Mouse (Mus musculus) ovary, postnatal 36 days (tissue): ENCODE data around the gene Arhgef40.

Experiments used
- DNase-seq: peaks from one replicate; pipeline ENCODE4 v3.0.0; 2022; ENCODE audit warnings: low spot score, mixed read lengths

The Arhgef40 gene

GRCm38 (mm10) chr14:52003981-52004495, 19.5 kb downstream of the Arhgef40 start:
- DNase-seq: no peak

- no peak for DNase-seq
These were observed 20.6 kb downstream of the Arhgef40 start for GRCm38 (mm10) chr14:52005141-52005540.

GRCm38 (mm10) chr14:52005616-52006015, 21.1 kb downstream of the Arhgef40 start:
- no peak for DNase-seq

GRCm38 (mm10) chr14:52006241-52006640, 21.7 kb downstream of the Arhgef40 start:
- no peak for DNase-seq

- no peak for DNase-seq
These were observed 22.3 kb downstream of the Arhgef40 start for GRCm38 (mm10) chr14:52006771-52007170.

GRCm38 (mm10) chr14:52008321-52009203, 24.0 kb downstream of the Arhgef40 start:
- DNase-seq: peak; percentile 89

GRCm38 (mm10) chr14:52009361-52009760, 24.8 kb downstream of the Arhgef40 start:
- no peak for DNase-seq

- no peak for DNase-seq
These were observed 25.3 kb downstream of the Arhgef40 start for GRCm38 (mm10) chr14:52009841-52010240.

GRCm38 (mm10) chr14:52010446-52011111, 26.1 kb downstream of the Arhgef40 start:
- DNase-seq: no peak

- no peak for DNase-seq
These were observed 27.2 kb downstream of the Arhgef40 start for GRCm38 (mm10) chr14:52011683-52012082.

- DNase-seq: no peak
These were observed 27.6 kb downstream of the Arhgef40 start for GRCm38 (mm10) chr14:52012085-52012484.

GRCm38 (mm10) chr14:52012553-52012952, 28.0 kb downstream of the Arhgef40 start:
- no peak for DNase-seq

- DNase-seq: no peak
These were observed 28.6 kb downstream of the Arhgef40 start for GRCm38 (mm10) chr14:52013021-52013610.

GRCm38 (mm10) chr14:52013771-52014219, 29.3 kb downstream of the Arhgef40 start:
- DNase-seq: peak; percentile 48

- DNase-seq: no peak
These were observed 29.8 kb downstream of the Arhgef40 start for GRCm38 (mm10) chr14:52014271-52014760.

- peak; percentile 65 for DNase-seq
These were observed 30.3 kb downstream of the Arhgef40 start for GRCm38 (mm10) chr14:52014761-52015311.

- no peak for DNase-seq
These were observed 31.1 kb downstream of the Arhgef40 start, which contains the start of gene Tmem253 for GRCm38 (mm10) chr14:52015445-52016100. Gene Tmem253, plus strand, starts transcription at chr14:52015658.

GRCm38 (mm10) chr14:52016625-52017405, 32.3 kb downstream of the Arhgef40 start:
- DNase-seq: no peak

- DNase-seq: no peak
These were observed 33.1 kb downstream of the Arhgef40 start for GRCm38 (mm10) chr14:52017662-52018061.

- no peak for DNase-seq
These were observed 33.9 kb downstream of the Arhgef40 start for GRCm38 (mm10) chr14:52018248-52019050.
